In genomic region chr8:120492193-120492880, GRCm38 (mm10) we compare ENCODE assay signal across 8 mouse cellular contexts.
DNase-seq lines count a peak whose midpoint lies in the region; ATAC-seq lines count a peak whose summit lies in the region.

No protein-coding gene starts in this region.

- H3K27ac ChIP-seq in midbrain, embryonic 11.5 days (ENCODE audit: low read depth, low read length), result peak overlapping the region; percentile 3; the same call in 1 of the 2 replicates

- 0 out of 2 replicates have a peak overlapping the region, but pooled peaks have one; percentile 43 for H3K9ac ChIP-seq in midbrain, embryonic 11.5 days (ENCODE audit: low read length)

- H3K36me3 ChIP-seq in midbrain, embryonic 11.5 days (ENCODE audit: control insufficient read depth, insufficient read depth, low read length), result no peaks in the 10 kb centered on the region

- WGBS in midbrain, embryonic 11.5 days, result 48% methylated on average over 14 of the region's 14 CpGs

- H3K9me3 ChIP-seq in midbrain, embryonic 11.5 days (ENCODE audit: control insufficient read depth, low read length), result no peaks in the 10 kb centered on the region

- H3K4me3 ChIP-seq in midbrain, embryonic 11.5 days (ENCODE audit: low read depth, low read length), result peak overlapping the region; percentile 85

- H3K4me2 ChIP-seq in midbrain, embryonic 11.5 days, result peak overlapping the region; percentile 96

- peak; percentile 53 for DNase-seq in cerebellum, adult 9-11 months
- DNase-seq in cerebellum, adult 18-20 months, result no peak
- DNase-seq in embryo, embryonic 11 days, result peak; percentile 46
- DNase-seq in kidney, adult 9 months, result peak; percentile 65
- DNase-seq in midbrain, embryonic 11.5 days (ENCODE audit: low spot score, missing footprints), result no peak
- no peak for DNase-seq in left cerebral cortex, postnatal 36 days (ENCODE audit: low spot score in 2 of 2)
- no peak for DNase-seq in thymus, postnatal 10 days (ENCODE audit: low spot score in 2 of 2)

- peaks cover 71% of the 10 kb centered on the region for H3K4me1 ChIP-seq in midbrain, embryonic 11.5 days (ENCODE audit: control insufficient read depth, insufficient read depth, low read length)

- no peak for ATAC-seq in midbrain, embryonic 11.5 days (ENCODE audit: low FRiP score)
- ATAC-seq in granulocyte monocyte progenitor cell, adult 5-6 weeks (replicated peaks; ENCODE audit: poor library complexity, severe bottlenecking), result no peak

- intact Hi-C loops in left cerebral cortex, postnatal 36 days (cut with DNase I), result no loop called here

- peaks cover 35% of the 10 kb centered on the region for H3K27me3 ChIP-seq in midbrain, embryonic 11.5 days (ENCODE audit: control insufficient read depth, insufficient read depth, low read length)

Comparison
In these comparisons a context has a peak if more than half of its experiments do, and no peak if none do; other contexts are left out.
1. DNase-seq: peak in cerebellum, adult 9-11 months (single experiment), embryo, embryonic 11 days (single experiment) and kidney, adult 9 months (single experiment); none in cerebellum, adult 18-20 months (0 of 2), midbrain, embryonic 11.5 days (single experiment), left cerebral cortex, postnatal 36 days (0 of 2) and thymus, postnatal 10 days (0 of 2).